Mouse (Mus musculus): ENCODE data around the gene Akt2. TPM values are rescaled to one million over a fixed set of nuclear protein-coding genes. Genes with fewer than 3 reads are reported as not detected.
A peak's percentile ranks its signal among the peaks of the same experiment; 100 is the strongest.

The Akt2 gene
- total and polyA plus RNA-seq, 3 experiments = 73.5 to 127 TPM; not detected in 1

DNA sequence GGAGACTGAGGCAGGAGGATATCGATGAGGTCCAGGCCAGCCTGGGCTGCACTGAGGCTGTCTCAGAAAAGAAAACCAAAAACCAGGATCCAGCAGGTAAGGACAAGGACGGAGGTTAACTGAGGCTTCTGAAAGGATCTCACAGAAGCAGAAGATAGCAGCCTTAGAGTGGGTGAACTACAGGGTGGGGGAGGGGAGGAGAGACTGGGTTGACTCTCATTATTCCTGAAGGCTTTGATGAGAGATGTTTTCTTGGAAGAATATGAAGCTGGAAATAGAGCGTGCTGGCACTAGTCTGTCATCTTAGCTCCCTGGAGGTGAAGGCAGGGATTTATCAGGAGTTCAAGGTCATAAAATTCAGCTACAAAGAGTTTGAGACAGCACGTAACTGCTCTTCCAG is 47.5 kb upstream of the Akt2 start:
- no peak for DNase-seq (ENCODE audit: low read depth, low spot score)
- H3K27me3 ChIP-seq (ENCODE audit: control insufficient read depth in 1 of 2, insufficient read depth in 2 of 2, low read length in 2 of 2) = no peaks in the 10 kb centered on the region
- no peaks in the 10 kb centered on the region for H3K9me3 ChIP-seq (replicated peaks; ENCODE audit: insufficient read depth, low read length)
- no peaks in the 10 kb centered on the region; the same call in 1 of the 2 replicates for H3K79me2 ChIP-seq (ENCODE audit: control insufficient read depth, insufficient read depth, low read length, poor library complexity)
- H3K9ac ChIP-seq (ENCODE audit: control insufficient read depth, low read depth, low read length, poor library complexity, severe bottlenecking) = no peak overlapping the region
- no peak overlapping the region for H3K27ac ChIP-seq (ENCODE audit: control insufficient read depth, low read depth, low read length)
- TF ChIP-seq ZKSCAN1 (IDR thresholded peaks at IDR 0.05; ENCODE audit: low read depth, low read length) = no peak
- peak; percentile 20; the same call in 1 of the 2 replicates for TF ChIP-seq CHD2 (IDR thresholded peaks at IDR 0.05; ENCODE audit: low read length)
- H3K36me3 ChIP-seq (ENCODE audit: control insufficient read depth in 1 of 2, insufficient read depth in 2 of 2, low read length in 2 of 2) = peaks cover 0 to 9% of the 10 kb centered on the region in 2 experiments; a peak in 2 of 4 replicates
- H3K4me1 ChIP-seq (ENCODE audit: control insufficient read depth in 1 of 2, insufficient read depth in 2 of 2, low read length in 2 of 2) = peaks cover 2 to 28% of the 10 kb centered on the region in 2 experiments
- H3K4me3 ChIP-seq (ENCODE audit: control insufficient read depth in 1 of 2, insufficient read depth in 1 of 2, low read depth in 2 of 2, low read length in 2 of 2) = no peak overlapping the region

GRCm38 (mm10) chr7:27544675-27545370 is 46.5 kb upstream of the Akt2 start:
- no peaks in the 10 kb centered on the region for H3K9me3 ChIP-seq (replicated peaks; ENCODE audit: insufficient read depth, low read length)
- no peaks in the 10 kb centered on the region; the same call in 1 of the 2 replicates for H3K79me2 ChIP-seq (ENCODE audit: control insufficient read depth, insufficient read depth, low read length, poor library complexity)
- no peak for TF ChIP-seq CHD2 (IDR thresholded peaks at IDR 0.05; ENCODE audit: low read length)
- 0 out of 2 replicates have a peak, but pooled peaks have one; percentile 18 for TF ChIP-seq RCOR1 (IDR thresholded peaks at IDR 0.05; ENCODE audit: low read depth, low read length)
- H3K9ac ChIP-seq (ENCODE audit: control insufficient read depth, low read depth, low read length, poor library complexity, severe bottlenecking) = no peak overlapping the region
- H3K4me1 ChIP-seq (ENCODE audit: control insufficient read depth in 1 of 2, insufficient read depth in 2 of 2, low read length in 2 of 2) = peaks cover 2 to 28% of the 10 kb centered on the region in 2 experiments; a peak in 3 of 4 replicates
- H3K27ac ChIP-seq (ENCODE audit: control insufficient read depth, low read depth, low read length) = no peak overlapping the region
- DNase-seq (ENCODE audit: low read depth, low spot score) = no peak
- H3K36me3 ChIP-seq (ENCODE audit: control insufficient read depth in 1 of 2, insufficient read depth in 2 of 2, low read length in 2 of 2) = peaks cover 0 to 9% of the 10 kb centered on the region in 2 experiments; a peak in 2 of 4 replicates
- H3K27me3 ChIP-seq (ENCODE audit: control insufficient read depth in 1 of 2, insufficient read depth in 2 of 2, low read length in 2 of 2) = no peaks in the 10 kb centered on the region
- H3K4me3 ChIP-seq (ENCODE audit: control insufficient read depth in 1 of 2, insufficient read depth in 1 of 2, low read depth in 2 of 2, low read length in 2 of 2) = no peak overlapping the region

DNA sequence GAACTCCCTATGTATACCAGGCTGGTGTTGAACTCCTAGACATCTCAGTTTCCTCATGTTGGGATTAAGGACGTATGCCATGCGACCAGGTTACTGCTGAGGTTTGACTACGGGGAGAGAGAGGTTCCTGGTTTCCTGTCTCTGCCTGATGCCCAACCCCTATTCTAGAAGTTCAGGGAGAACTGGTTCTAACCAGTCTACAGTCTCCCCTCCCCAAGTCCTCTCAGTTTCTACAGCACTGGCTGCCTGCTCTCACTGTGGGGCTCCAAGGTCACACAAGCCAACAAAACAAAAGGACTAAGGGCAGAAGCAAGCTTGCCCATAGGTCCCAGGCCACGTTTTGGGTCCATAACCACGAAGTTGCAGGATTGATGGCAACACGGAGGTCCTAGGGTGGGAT is 41.8 kb upstream of the Akt2 start:
- peaks cover 8% of the 10 kb centered on the region for H3K79me2 ChIP-seq (ENCODE audit: control insufficient read depth, insufficient read depth, low read length, poor library complexity)
- H3K27me3 ChIP-seq (ENCODE audit: control insufficient read depth in 1 of 2, insufficient read depth in 2 of 2, low read length in 2 of 2) = no peaks in the 10 kb centered on the region
- peaks cover 3 to 7% of the 10 kb centered on the region in 2 experiments; a peak in 3 of 4 replicates for H3K4me1 ChIP-seq (ENCODE audit: control insufficient read depth in 1 of 2, insufficient read depth in 2 of 2, low read length in 2 of 2)
- H3K9ac ChIP-seq (ENCODE audit: control insufficient read depth, low read depth, low read length, poor library complexity, severe bottlenecking) = no peak overlapping the region
- H3K9me3 ChIP-seq (replicated peaks; ENCODE audit: insufficient read depth, low read length) = no peaks in the 10 kb centered on the region
- no peak overlapping the region for H3K4me3 ChIP-seq (ENCODE audit: control insufficient read depth in 1 of 2, insufficient read depth in 1 of 2, low read depth in 2 of 2, low read length in 2 of 2)
- H3K36me3 ChIP-seq (ENCODE audit: control insufficient read depth in 1 of 2, insufficient read depth in 2 of 2, low read length in 2 of 2) = 0 out of 4 replicates have a peak, but pooled peaks cover 0 to 5% of the 10 kb centered on the region in 2 experiments
- no peak for DNase-seq (ENCODE audit: low read depth, low spot score)
- no peak for TF ChIP-seq BHLHE40 (IDR thresholded peaks at IDR 0.05; ENCODE audit: borderline replicate concordance, low read depth, low read length)
- no peak for TF ChIP-seq GABPA (IDR thresholded peaks at IDR 0.05; ENCODE audit: low read depth, low read length)
- TF ChIP-seq MEF2A (IDR thresholded peaks at IDR 0.05; ENCODE audit: extremely low read depth, insufficient replicate concordance, low read depth, low read length, poor library complexity, severe bottlenecking) = no peak
- TF ChIP-seq MXI1 (IDR thresholded peaks at IDR 0.05; ENCODE audit: low read depth, low read length) = no peak
- TF ChIP-seq MAFK (IDR thresholded peaks at IDR 0.05; ENCODE audit: borderline replicate concordance, low read depth, low read length) = no peak
- no peak for TF ChIP-seq UBTF (IDR thresholded peaks at IDR 0.05; ENCODE audit: borderline replicate concordance, insufficient read depth, low read depth, low read length)
- no peak for TF ChIP-seq TBP (IDR thresholded peaks at IDR 0.05; ENCODE audit: low read depth, low read length)
- no peak for TF ChIP-seq EP300 (IDR thresholded peaks at IDR 0.05; ENCODE audit: low read depth in 1 of 2, low read length in 2 of 2)
- no peak for TF ChIP-seq USF1 (IDR thresholded peaks at IDR 0.05; ENCODE audit: low read depth, low read length)
- no peak for TF ChIP-seq SIN3A (IDR thresholded peaks at IDR 0.05; ENCODE audit: low read length)
- TF ChIP-seq MAX (IDR thresholded peaks at IDR 0.05; ENCODE audit: low read length) = no peak
- no peak for TF ChIP-seq JUND (IDR thresholded peaks at IDR 0.05; ENCODE audit: low read depth, low read length)
- TF ChIP-seq MAZ (IDR thresholded peaks at IDR 0.05; ENCODE audit: low read depth, low read length) = no peak
- no peak overlapping the region for H3K27ac ChIP-seq (ENCODE audit: control insufficient read depth, low read depth, low read length)
